Mouse (Mus musculus) liver, embryonic 14.5 days (tissue): ENCODE results near the gene Dgcr6.

Source experiments
- CTCF ChIP-seq: IDR thresholded peaks from 2 replicates; pipeline ENCODE4 v1.5.1; 2016; ENCODE audit warnings: antibody characterized with exemption, low read depth, control low read depth
- EP300 ChIP-seq: IDR thresholded peaks from 2 replicates; pipeline ENCODE4 v1.6.1; 2016; ENCODE audit warnings: antibody characterized with exemption, low read depth

DNA sequence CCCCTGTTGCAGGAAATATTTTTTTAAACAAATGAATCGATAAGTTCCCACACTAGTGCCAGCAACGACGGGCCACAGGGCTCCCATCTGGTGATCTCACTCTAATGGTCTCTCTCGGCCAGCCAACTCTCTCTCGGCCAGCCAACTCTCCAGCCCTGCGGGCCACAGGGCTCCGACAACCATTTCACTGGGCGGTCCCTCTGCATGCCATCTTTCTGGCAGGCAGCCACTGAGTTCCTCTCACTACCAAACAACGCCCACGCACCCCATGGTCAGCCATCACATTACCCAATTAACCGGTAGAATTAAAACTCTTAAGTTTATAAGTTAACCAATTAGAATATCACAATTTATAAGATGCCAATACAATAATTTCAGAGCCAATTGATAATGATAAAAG is 8.5 kb downstream of the Dgcr6 start:
- TF ChIP-seq CTCF (no peak), EP300 (no peak)
